In the genomic region with DNA sequence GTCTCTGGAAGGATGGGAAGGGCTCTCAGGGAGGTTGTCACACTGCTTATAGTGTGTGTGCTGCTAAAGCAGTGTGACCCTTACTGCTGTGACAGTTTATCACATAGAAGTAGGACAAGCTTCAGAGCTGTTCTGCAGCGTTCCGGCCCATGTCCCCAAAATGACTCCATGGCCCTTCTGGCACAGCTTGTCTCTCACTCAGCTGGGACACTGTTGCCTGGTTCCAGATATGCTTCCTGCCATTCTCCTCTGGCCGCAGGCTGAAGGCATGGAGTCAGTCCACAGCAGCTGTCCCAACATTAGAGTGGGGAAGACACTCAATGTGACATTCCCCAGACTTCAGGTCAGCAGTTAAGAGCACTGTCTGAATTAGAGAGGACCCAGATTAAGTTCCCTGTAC, we compare ENCODE assay signal across 26 mouse cellular contexts. TPM values are rescaled to one million over a fixed set of nuclear protein-coding genes. Genes with fewer than 3 reads are reported as not detected.
DNase-seq lines count a peak whose midpoint lies in the region; ATAC-seq and TF ChIP-seq lines count a peak whose summit lies in the region.
"Had no signal": no experiment of that assay in that cellular context is flagged by ENCODE, and none has a peak within 500 bp of the region (broad histone marks: within the 10 kb centered on the region; RNA-seq: fewer than 3 reads in every experiment).

No protein-coding gene starts in this region.

- no peak overlapping the region for H3K4me2 ChIP-seq in kidney, embryonic 15.5 days
- H3K4me2 ChIP-seq: embryonic facial prominence, embryonic 12.5 days; embryonic facial prominence, embryonic 15.5 days; heart, embryonic 12.5 days; heart, embryonic 15.5 days; hindbrain, embryonic 13.5 days; intestine, embryonic 15.5 days had no signal

- WGBS in cerebellum, adult 2 months, result 25% methylated on average over 3 of the region's 3 CpGs
- WGBS in kidney, embryonic 15.5 days, result 88% methylated on average over 3 of the region's 3 CpGs

- no peak overlapping the region for H3K9ac ChIP-seq in kidney, embryonic 15.5 days
- H3K9ac ChIP-seq: embryonic facial prominence, embryonic 12.5 days; embryonic facial prominence, embryonic 15.5 days; forebrain, postnatal 0 days; heart, embryonic 12.5 days; heart, embryonic 15.5 days; hindbrain, embryonic 13.5 days; intestine, embryonic 15.5 days had no signal

- peak overlapping the region; percentile 96 for H3K27ac ChIP-seq in cerebellum, adult 2 months (ENCODE audit: insufficient read depth, low read length)
- no peak overlapping the region for H3K27ac ChIP-seq in kidney, embryonic 15.5 days
- H3K27ac ChIP-seq: embryonic facial prominence, embryonic 12.5 days; embryonic facial prominence, embryonic 15.5 days; heart, embryonic 15.5 days; hindbrain, embryonic 10.5 days; hindbrain, embryonic 13.5 days; intestine, embryonic 15.5 days had no signal

- H3K27me3 ChIP-seq in cerebellum, adult 2 months (ENCODE audit: control insufficient read depth, insufficient read depth, low read length), result no peaks in the 10 kb centered on the region
- no peaks in the 10 kb centered on the region for H3K27me3 ChIP-seq in kidney, embryonic 15.5 days
- H3K27me3 ChIP-seq: embryonic facial prominence, embryonic 12.5 days; embryonic facial prominence, embryonic 15.5 days; heart, embryonic 12.5 days; heart, embryonic 15.5 days; hindbrain, embryonic 13.5 days; intestine, embryonic 15.5 days had no signal

- peaks cover 83% of the 10 kb centered on the region for H3K36me3 ChIP-seq in kidney, embryonic 15.5 days

- DNase-seq in cerebellum, adult 2 months, result peak in 1 of 2 experiments; percentile 49
- no peak for DNase-seq in cerebellum, postnatal 10 days
- peak; percentile 41 to 53 for DNase-seq in cerebellum, postnatal 25 days
- no peak for DNase-seq in cerebellum, adult 9-10 months
- peak; percentile 52 for DNase-seq in gastrocnemius, postnatal 25 days
- DNase-seq in gastrocnemius, adult 8-10 months (ENCODE audit: low spot score in 2 of 2), result no peak
- peak; percentile 26 to 58 for DNase-seq in kidney, postnatal 25 days
- DNase-seq: adrenal gland, adult 8-10 months; adrenal gland, postnatal 25 days; forebrain, postnatal 0 days; gastrocnemius, postnatal 36 days; heart, adult 11 months; heart, postnatal 10 days; heart, postnatal 36 days; kidney, adult 2 months had no signal

- TF ChIP-seq CTCF in cerebellum, adult 2 months (IDR thresholded peaks at IDR 0.05; ENCODE audit: borderline replicate concordance, insufficient read depth, low read depth, low read length), result no peak

- peaks cover 63% of the 10 kb centered on the region for H3K4me1 ChIP-seq in cerebellum, adult 2 months (ENCODE audit: control insufficient read depth, insufficient read depth, low read length)
- no peaks in the 10 kb centered on the region for H3K4me1 ChIP-seq in kidney, embryonic 15.5 days
- H3K4me1 ChIP-seq: embryonic facial prominence, embryonic 12.5 days; embryonic facial prominence, embryonic 15.5 days; hindbrain, embryonic 10.5 days; intestine, embryonic 15.5 days had no signal

- no peaks in the 10 kb centered on the region for H3K9me3 ChIP-seq in kidney, embryonic 15.5 days (replicated peaks)
- H3K9me3 ChIP-seq: embryonic facial prominence, embryonic 12.5 days; embryonic facial prominence, embryonic 15.5 days; heart, embryonic 12.5 days; heart, embryonic 15.5 days; hindbrain, embryonic 10.5 days; hindbrain, embryonic 13.5 days; intestine, embryonic 15.5 days had no signal

- no peak overlapping the region for H3K4me3 ChIP-seq in cerebellum, adult 2 months (replicated peaks; ENCODE audit: insufficient read depth, low read depth, low read length)
- H3K4me3 ChIP-seq in kidney, embryonic 15.5 days (replicated peaks), result no peak overlapping the region
- H3K4me3 ChIP-seq: embryonic facial prominence, embryonic 12.5 days; embryonic facial prominence, embryonic 15.5 days; heart, embryonic 12.5 days; heart, embryonic 15.5 days; hindbrain, embryonic 10.5 days; hindbrain, embryonic 13.5 days; intestine, embryonic 15.5 days had no signal

- no peak for ATAC-seq in kidney, embryonic 15.5 days (replicated peaks; ENCODE audit: low FRiP score)
- ATAC-seq: activated CD4-positive, CD25-positive, alpha-beta regulatory T cell, adult 4 months; forebrain, embryonic 14.5 days; forebrain, postnatal 0 days; hindbrain, embryonic 16.5 days; intestine, embryonic 15.5 days had no signal

- no peak for TF ChIP-seq POLR2A in cerebellum, adult 2 months (IDR thresholded peaks at IDR 0.05; ENCODE audit: borderline replicate concordance, insufficient read depth, low read length)

RNA-seq across cellular contexts. Expression of a gene that starts 33.9 kb away (rescaled TPM):
- 101 and 106 TPM in 2 replicates for polyA plus RNA-seq in cerebellum, adult 2 months (2012; rRNA removed)
- 10 to 100 TPM; 23.0 to 28.4 TPM for total RNA-seq in gastrocnemius, postnatal 25 days (2021)
- total RNA-seq in gastrocnemius, adult 8-10 months (2022), result 10 to 100 TPM; 40.8 to 45.8 (median 43.0) TPM
- 89.9 and 91.9 TPM in 2 replicates for polyA plus RNA-seq in kidney, embryonic 15.5 days (2015; fragmentation: Nextera tagmentation; extraction: Ambion mirVana)

RNA-seq across cellular contexts. Expression of a gene that starts 34.1 kb away (rescaled TPM):
- polyA plus RNA-seq in cerebellum, adult 2 months (2012; rRNA removed), result 80.2 and 88.0 TPM in 2 replicates
- total RNA-seq in gastrocnemius, postnatal 25 days (2021), result 10 to 100 TPM; 15.1 to 15.7 TPM
- total RNA-seq in gastrocnemius, adult 8-10 months (2022), result 10 to 100 TPM; 19.9 to 22.6 (median 20.4) TPM
- 17.8 and 17.9 TPM in 2 replicates for polyA plus RNA-seq in kidney, embryonic 15.5 days (2015; fragmentation: Nextera tagmentation; extraction: Ambion mirVana)

RNA-seq across cellular contexts. Expression of a gene that starts 37.0 kb away (rescaled TPM):
- polyA plus RNA-seq in cerebellum, adult 2 months (2012; rRNA removed), result 60.9 and 63.5 TPM in 2 replicates
- total RNA-seq in gastrocnemius, postnatal 25 days (2021), result 10 to 100 TPM; 23.4 to 27.7 TPM
- 10 to 100 TPM; 21.8 to 27.9 (median 24.9) TPM for total RNA-seq in gastrocnemius, adult 8-10 months (2022)
- polyA plus RNA-seq in kidney, embryonic 15.5 days (2015; fragmentation: Nextera tagmentation; extraction: Ambion mirVana), result 21.9 and 27.1 TPM in 2 replicates

Comparison
In these comparisons a context has a peak if more than half of its experiments do, and no peak if none do; other contexts are left out.
1. DNase-seq: peak in cerebellum, postnatal 25 days (2 of 2), gastrocnemius, postnatal 25 days (single experiment) and kidney, postnatal 25 days (2 of 2); none in cerebellum, postnatal 10 days (0 of 2), cerebellum, adult 9-10 months (single experiment) and gastrocnemius, adult 8-10 months (0 of 2).